Mouse (Mus musculus) myocyte (in vitro differentiated cells): ENCODE measurements around the gene Rabep1. TPM values are rescaled to one million over a fixed set of nuclear protein-coding genes. Genes with fewer than 3 reads are reported as not detected.

Experiments used
- H3K27me3 ChIP-seq: one replicate; pipeline ENCODE4 v1.6.1; 2011; ENCODE audit not compliant: control insufficient read depth, insufficient read depth, insufficient read length
- H3K36me3 ChIP-seq: one replicate; pipeline ENCODE4 v1.6.1; 2011; ENCODE audit not compliant: control insufficient read depth, insufficient read depth
- H3K4me2 ChIP-seq: one replicate; pipeline ENCODE4 v1.6.1; 2011; ENCODE audit warnings: low read depth, control low read depth
- H3K4me3 ChIP-seq: one replicate; pipeline ENCODE4 v1.5.1; 2011; ENCODE audit warnings: mild to moderate bottlenecking, control low read depth, moderate library complexity
- H3K79me2 ChIP-seq: one replicate; pipeline ENCODE4 v1.6.1; 2011; ENCODE audit not compliant: control insufficient read depth, insufficient read depth
- H3ac ChIP-seq: one replicate; pipeline ENCODE4 v1.6.1; 2011; ENCODE audit not compliant: control insufficient read depth, insufficient read length
- CEBPB ChIP-seq: IDR thresholded peaks from 2 replicates; pipeline ENCODE4 v1.6.1; 2011; ENCODE audit warnings: mild to moderate bottlenecking, moderate library complexity; ENCODE audit not compliant: poor library complexity, insufficient read depth, severe bottlenecking
- E2F4 ChIP-seq: IDR thresholded peaks from one replicate; pipeline ENCODE4 v1.6.1; 2011; ENCODE audit warnings: mild to moderate bottlenecking, control low read depth, moderate library complexity; ENCODE audit not compliant: insufficient read depth
- MAX ChIP-seq: IDR thresholded peaks from one replicate; pipeline ENCODE4 v1.6.1; 2011; ENCODE audit warnings: low read depth, mild to moderate bottlenecking, control low read depth
- MYOD1 ChIP-seq, 3 experiments: IDR thresholded peaks; one replicate each; pipeline ENCODE4 v1.6.1; 2011; ENCODE audit warnings: control low read depth in 2 of 3, low read depth in 2 of 3, mild to moderate bottlenecking in 2 of 3, moderate library complexity in 1 of 3; ENCODE audit not compliant: insufficient read length in 2 of 3, control insufficient read depth in 1 of 3
- MYOG ChIP-seq, 3 experiments: IDR thresholded peaks; one replicate each; pipeline ENCODE4 v1.6.1; 2011; ENCODE audit warnings: control low read depth in 2 of 3, low read depth in 2 of 3, mild to moderate bottlenecking in 2 of 3; ENCODE audit not compliant: insufficient read length in 2 of 3, control insufficient read depth in 1 of 3, insufficient read depth in 1 of 3
- POLR2A ChIP-seq: IDR thresholded peaks from one replicate; pipeline ENCODE4 v1.6.1; 2011; ENCODE audit warnings: low read depth, mild to moderate bottlenecking, control low read depth, moderate library complexity; ENCODE audit not compliant: insufficient read length
- POLR2AphosphoS2 ChIP-seq: IDR thresholded peaks from one replicate; pipeline ENCODE4 v1.6.1; 2011; ENCODE audit warnings: low read depth, control low read depth; ENCODE audit not compliant: insufficient read length
- REST ChIP-seq: IDR thresholded peaks from one replicate; pipeline ENCODE4 v1.6.1; 2011; ENCODE audit warnings: mild to moderate bottlenecking, control low read depth, moderate library complexity; ENCODE audit not compliant: insufficient read depth, insufficient read length
- SRF ChIP-seq: IDR thresholded peaks from one replicate; pipeline ENCODE4 v1.6.1; 2011; ENCODE audit warnings: low read depth; ENCODE audit not compliant: control insufficient read depth, insufficient read length
- TCF12 ChIP-seq: IDR thresholded peaks from one replicate; pipeline ENCODE4 v1.6.1; 2011; ENCODE audit warnings: mild to moderate bottlenecking, control low read depth; ENCODE audit not compliant: poor library complexity, insufficient read depth, severe bottlenecking
- TCF3 ChIP-seq: IDR thresholded peaks from one replicate; pipeline ENCODE4 v1.6.1; 2011; ENCODE audit warnings: low read depth, control low read depth; ENCODE audit not compliant: insufficient read length
- USF1 ChIP-seq: IDR thresholded peaks from one replicate; pipeline ENCODE4 v1.6.1; 2011; ENCODE audit warnings: low read depth, mild to moderate bottlenecking, control low read depth, moderate library complexity
- polyA plus RNA-seq: library from polyadenylated mRNA; unstranded; fragments of >200 nt; fragmentation: generic; extraction: Trizol; gene quantifications from one replicate; pipeline ENCODE4 v1.2.1, GENCODE M21; 2012; ENCODE audit warnings: missing spikeins

The Rabep1 gene
- polyA plus RNA-seq, 1 experiment: 16.1 TPM

- Histone ChIP-seq H3K4me3 (no peak overlapping the region), H3ac (no peak overlapping the region), H3K36me3 (peaks cover 85% of the 10 kb centered on the region), H3K4me2 (no peak overlapping the region), H3K27me3 (no peaks in the 10 kb centered on the region), H3K79me2 (no peaks in the 10 kb centered on the region)
- TF ChIP-seq MYOD1 (IDR thresholded peaks at IDR 0.05; ENCODE audit: control insufficient read depth in 1 of 3, insufficient read length in 2 of 3, low read depth in 2 of 3): no peak
- TF ChIP-seq POLR2A: no peak
- no peak for TF ChIP-seq SRF
Measured at GRCm38 (mm10) chr11:70954711-70955110, 110.1 kb downstream of the Rabep1 start.

DNA sequence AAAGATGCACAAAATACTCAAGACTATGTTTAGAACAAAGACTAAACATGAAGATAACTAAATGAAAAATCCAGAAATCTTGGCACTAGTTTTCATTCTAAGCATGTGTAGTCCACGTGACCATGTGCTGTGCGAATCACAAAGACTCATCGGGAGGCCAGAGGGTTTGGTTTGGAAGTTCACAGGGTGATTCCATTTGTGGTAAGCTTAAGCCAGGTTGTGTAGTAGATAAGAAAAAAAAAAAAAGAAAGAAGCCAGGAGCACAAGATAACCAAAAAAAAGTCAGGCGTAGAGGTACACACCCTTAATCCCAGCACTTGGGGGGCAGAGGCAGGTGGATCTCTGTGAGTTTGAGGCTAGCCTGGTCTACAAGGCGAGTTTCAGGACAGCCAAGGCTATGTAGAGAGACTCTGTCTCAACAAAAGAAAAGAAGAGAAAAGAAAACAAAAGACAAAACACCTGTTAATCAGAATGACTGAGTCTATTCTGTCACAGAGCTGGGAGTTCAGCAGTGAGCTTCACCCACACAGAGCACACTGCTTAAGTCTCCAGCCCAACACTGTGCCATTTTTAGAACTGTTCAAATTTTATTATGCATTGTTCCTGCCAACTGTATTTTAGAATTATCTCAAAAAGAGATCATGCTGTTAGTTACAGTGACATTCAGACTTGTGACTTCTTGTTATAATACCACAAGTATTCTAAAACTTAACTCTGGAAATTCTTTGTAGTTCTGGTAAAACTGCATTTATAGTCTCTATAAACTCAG, 116.4 kb downstream of the Rabep1 start:
- Histone ChIP-seq H3K36me3 (peaks cover 57% of the 10 kb centered on the region), H3K4me3 (no peak overlapping the region), H3K4me2 (no peak overlapping the region), H3ac (no peak overlapping the region), H3K79me2 (peaks cover 6% of the 10 kb centered on the region), H3K27me3 (no peaks in the 10 kb centered on the region)
- TF ChIP-seq REST (no peak), TCF12 (no peak), POLR2AphosphoS2 (no peak), USF1 (no peak), TCF3 (no peak), MAX (no peak), CEBPB (no peak), MYOD1 (IDR thresholded peaks at IDR 0.05; ENCODE audit: control insufficient read depth in 1 of 3, insufficient read length in 2 of 3, low read depth in 2 of 3) (no peak), SRF (no peak), E2F4 (no peak), MYOG (IDR thresholded peaks at IDR 0.05; ENCODE audit: control insufficient read depth in 1 of 3, insufficient read depth in 1 of 3, insufficient read length in 2 of 3, low read depth in 2 of 3) (no peak), POLR2A (no peak)

GRCm38 (mm10) chr11:70964222-70964907, 119.8 kb downstream of the Rabep1 start:
- no peak overlapping the region for H3K4me2 ChIP-seq

DNA sequence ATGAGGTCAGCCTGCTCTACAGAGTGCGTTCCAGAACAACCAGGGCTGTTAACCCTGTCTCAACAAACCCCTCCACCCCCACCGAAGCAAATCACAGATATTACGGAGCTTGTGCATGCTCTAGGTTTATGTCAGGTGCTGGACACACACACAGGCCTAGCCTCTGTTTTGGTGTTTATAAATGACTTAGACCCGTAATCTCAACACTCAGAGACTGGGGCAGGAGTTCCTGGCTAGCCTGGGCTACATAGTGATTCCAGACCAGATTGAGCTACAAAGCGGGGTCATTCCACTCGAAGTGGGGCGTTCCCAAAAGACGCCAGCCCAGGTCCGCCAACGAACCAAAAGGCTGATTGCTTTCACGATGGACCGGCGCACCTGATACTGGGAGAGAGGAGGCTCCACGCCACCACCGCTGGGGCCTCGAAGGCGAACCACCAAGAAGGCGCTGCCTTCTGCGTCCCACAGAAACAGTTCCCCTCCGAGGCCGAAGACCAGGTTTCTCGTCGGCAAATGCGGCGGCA, 124.8 kb downstream of the Rabep1 start:
- Histone ChIP-seq H3K36me3 (peaks cover 15% of the 10 kb centered on the region), H3K79me2 (peaks cover 23% of the 10 kb centered on the region), H3ac (peak overlapping the region; percentile 52), H3K27me3 (no peaks in the 10 kb centered on the region), H3K4me3 (peak overlapping the region; percentile 96), H3K4me2 (peak overlapping the region; percentile 86)
- TF ChIP-seq SRF (no peak), TCF3 (no peak), MYOD1 (IDR thresholded peaks at IDR 0.05; ENCODE audit: control insufficient read depth in 1 of 3, insufficient read length in 2 of 3, low read depth in 2 of 3) (no peak), POLR2AphosphoS2 (no peak), E2F4 (no peak), TCF12 (no peak), USF1 (no peak), MAX (no peak)

More at GRCm38 (mm10) chr11:70964222-70964907, 119.8 kb downstream of the Rabep1 start:
- H3K79me2 ChIP-seq: peaks cover 25% of the 10 kb centered on the region
- no peak overlapping the region for H3K4me3 ChIP-seq
- no peaks in the 10 kb centered on the region for H3K27me3 ChIP-seq
- no peak overlapping the region for H3ac ChIP-seq
- H3K36me3 ChIP-seq: peaks cover 34% of the 10 kb centered on the region
- TF ChIP-seq MYOG (IDR thresholded peaks at IDR 0.05; ENCODE audit: control insufficient read depth in 1 of 3, insufficient read depth in 1 of 3, insufficient read length in 2 of 3, low read depth in 2 of 3) (no peak), POLR2AphosphoS2 (no peak), MYOD1 (IDR thresholded peaks at IDR 0.05; ENCODE audit: control insufficient read depth in 1 of 3, insufficient read length in 2 of 3, low read depth in 2 of 3) (no peak), TCF3 (no peak), SRF (no peak), USF1 (no peak), CEBPB (no peak), TCF12 (no peak), POLR2A (no peak), MAX (no peak), E2F4 (no peak), REST (no peak)
